Mouse (Mus musculus): ENCODE measurements around the gene Tex12. TPM values are rescaled to one million over a fixed set of nuclear protein-coding genes. Genes with fewer than 3 reads are reported as not detected.
A peak's percentile ranks its signal among the peaks of the same experiment; 100 is the strongest.

The Tex12 gene
- polyA plus RNA-seq, 1 experiment from 2014 or later: not detected

DNA sequence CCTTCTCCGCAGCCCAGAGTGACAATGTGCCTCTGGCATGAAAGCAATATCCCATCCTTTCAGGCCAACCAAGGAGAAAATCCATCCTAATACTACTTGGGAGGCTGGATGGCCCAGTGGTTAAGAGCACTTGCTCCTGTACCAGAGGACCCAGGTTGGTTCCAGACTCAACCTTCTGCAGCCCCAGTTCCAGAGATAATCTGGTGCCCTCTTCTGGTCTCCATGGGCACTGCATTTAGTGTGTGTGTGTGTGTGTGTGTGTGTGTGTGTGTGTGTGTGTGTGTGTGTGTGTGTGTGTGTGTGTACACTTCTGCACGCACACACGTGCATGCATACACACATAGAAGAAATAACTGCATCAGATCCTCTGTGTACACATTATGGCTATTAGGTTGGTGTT lies 32.4 kb upstream of the Tex12 start:
- no peak for ATAC-seq (ENCODE audit: low read depth)
- H3K27me3 ChIP-seq (ENCODE audit: control insufficient read depth, insufficient read depth, low read depth, low read length): no peaks in the 10 kb centered on the region
- no peak overlapping the region for H3K4me3 ChIP-seq (ENCODE audit: low read depth, low read length)
- peaks cover 27% of the 10 kb centered on the region for H3K36me3 ChIP-seq (ENCODE audit: control insufficient read depth, insufficient read depth)
- no peak overlapping the region for H3K9ac ChIP-seq (ENCODE audit: low read depth, low read length)
- WGBS (ENCODE audit: insufficient replicate concordance): 61% methylated on average over 3 of the region's 3 CpGs
- peaks cover 2% of the 10 kb centered on the region for H3K4me1 ChIP-seq (ENCODE audit: control insufficient read depth, low read depth, low read length)
- H3K9me3 ChIP-seq (replicated peaks; ENCODE audit: control insufficient read depth, low read length): no peaks in the 10 kb centered on the region
- H3K27ac ChIP-seq (ENCODE audit: low read length): no peak overlapping the region
- H3K4me2 ChIP-seq (ENCODE audit: low read depth, low read length): no peak overlapping the region

DNA sequence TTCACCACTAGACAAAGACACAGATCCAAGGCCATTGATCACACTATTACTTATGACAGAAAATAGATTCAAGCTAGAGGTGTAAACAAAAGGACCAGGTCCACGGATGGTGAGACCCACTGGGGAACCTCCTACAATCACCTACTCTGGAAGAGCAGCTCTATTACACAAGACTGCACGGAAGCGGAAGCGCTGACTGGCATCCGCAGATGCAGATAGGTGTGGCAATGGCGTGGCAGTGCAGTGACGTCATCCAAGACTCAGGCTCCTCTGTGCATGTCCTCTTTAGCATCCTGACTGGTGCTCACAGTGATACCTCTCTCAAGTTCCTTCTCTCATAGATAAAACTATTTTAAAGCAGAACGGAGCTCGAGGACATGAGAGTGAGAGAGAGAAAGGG lies 31.8 kb upstream of the Tex12 start:
- ATAC-seq (ENCODE audit: low read depth): no peak
- Histone ChIP-seq H3K9me3 (replicated peaks; ENCODE audit: control insufficient read depth, low read length) (no peaks in the 10 kb centered on the region), H3K4me2 (ENCODE audit: low read depth, low read length) (no peak overlapping the region), H3K27ac (ENCODE audit: low read length) (no peak overlapping the region), H3K36me3 (ENCODE audit: control insufficient read depth, insufficient read depth) (peaks cover 21% of the 10 kb centered on the region), H3K27me3 (ENCODE audit: control insufficient read depth, insufficient read depth, low read depth, low read length) (no peaks in the 10 kb centered on the region), H3K4me1 (ENCODE audit: control insufficient read depth, low read depth, low read length) (peaks cover 2% of the 10 kb centered on the region), H3K9ac (ENCODE audit: low read depth, low read length) (no peak overlapping the region), H3K4me3 (ENCODE audit: low read depth, low read length) (no peak overlapping the region)
- 73% methylated on average over 9 of the region's 9 CpGs for WGBS (ENCODE audit: insufficient replicate concordance)

- Histone ChIP-seq H3K9ac (ENCODE audit: low read depth, low read length) (no peak overlapping the region), H3K36me3 (ENCODE audit: control insufficient read depth, insufficient read depth) (peaks cover 3% of the 10 kb centered on the region; the same call in 1 of the 2 replicates), H3K27me3 (ENCODE audit: control insufficient read depth, insufficient read depth, low read depth, low read length) (no peaks in the 10 kb centered on the region), H3K4me2 (ENCODE audit: low read depth, low read length) (no peak overlapping the region), H3K9me3 (replicated peaks; ENCODE audit: control insufficient read depth, low read length) (no peaks in the 10 kb centered on the region), H3K4me1 (ENCODE audit: control insufficient read depth, low read depth, low read length) (peaks cover 2% of the 10 kb centered on the region), H3K27ac (ENCODE audit: low read length) (peak overlapping the region; percentile 8; the same call in 1 of the 2 replicates), H3K4me3 (ENCODE audit: low read depth, low read length) (no peak overlapping the region)
- 48% methylated on average over 10 of the region's 10 CpGs for WGBS (ENCODE audit: insufficient replicate concordance)
- ATAC-seq (ENCODE audit: low read depth): peak; percentile 5; the same call in 1 of the 2 replicates
These were observed 29.9 kb upstream of the Tex12 start for GRCm38 (mm10) chr9:50590856-50591518.

DNA sequence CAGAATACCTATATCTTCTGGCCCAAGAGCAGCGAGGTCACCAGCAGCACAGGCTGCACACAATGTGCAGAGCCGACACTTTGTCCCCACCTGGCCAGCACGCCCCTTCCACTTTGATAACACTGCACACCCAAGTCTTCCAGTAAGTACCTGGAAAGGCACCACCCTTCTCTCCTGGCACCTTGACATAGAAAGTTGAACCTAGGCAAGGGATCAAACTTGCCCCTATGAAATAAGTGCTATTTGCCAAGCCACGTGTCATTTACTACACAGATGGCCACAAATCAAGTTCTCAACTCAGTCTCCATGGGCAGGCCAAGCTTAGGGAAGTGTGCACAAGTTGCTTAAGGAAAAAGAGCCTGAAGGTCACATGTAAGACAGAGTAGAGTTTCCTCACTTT lies 25.8 kb upstream of the Tex12 start:
- no peaks in the 10 kb centered on the region for H3K27me3 ChIP-seq (ENCODE audit: control insufficient read depth, insufficient read depth, low read depth, low read length)
- H3K4me1 ChIP-seq (ENCODE audit: control insufficient read depth, low read depth, low read length): no peaks in the 10 kb centered on the region; the same call in 1 of the 2 replicates
- H3K36me3 ChIP-seq (ENCODE audit: control insufficient read depth, insufficient read depth): no peaks in the 10 kb centered on the region
- 47% methylated on average over 4 of the region's 4 CpGs for WGBS (ENCODE audit: insufficient replicate concordance)
- H3K4me2 ChIP-seq (ENCODE audit: low read depth, low read length): no peak overlapping the region
- H3K4me3 ChIP-seq (ENCODE audit: low read depth, low read length): no peak overlapping the region
- no peak overlapping the region for H3K27ac ChIP-seq (ENCODE audit: low read length)
- no peak for ATAC-seq (ENCODE audit: low read depth)
- no peak overlapping the region for H3K9ac ChIP-seq (ENCODE audit: low read depth, low read length)
- no peaks in the 10 kb centered on the region for H3K9me3 ChIP-seq (replicated peaks; ENCODE audit: control insufficient read depth, low read length)

- Histone ChIP-seq H3K9ac (ENCODE audit: low read depth, low read length) (no peak overlapping the region), H3K4me3 (ENCODE audit: low read depth, low read length) (no peak overlapping the region), H3K4me1 (ENCODE audit: control insufficient read depth, low read depth, low read length) (no peaks in the 10 kb centered on the region; the same call in 1 of the 2 replicates), H3K9me3 (replicated peaks; ENCODE audit: control insufficient read depth, low read length) (no peaks in the 10 kb centered on the region), H3K27me3 (ENCODE audit: control insufficient read depth, insufficient read depth, low read depth, low read length) (no peaks in the 10 kb centered on the region), H3K27ac (ENCODE audit: low read length) (no peak overlapping the region), H3K4me2 (ENCODE audit: low read depth, low read length) (no peak overlapping the region), H3K36me3 (ENCODE audit: control insufficient read depth, insufficient read depth) (no peaks in the 10 kb centered on the region)
- WGBS (ENCODE audit: insufficient replicate concordance): 57% methylated on average over 6 of the region's 6 CpGs
- no peak for ATAC-seq (ENCODE audit: low read depth)
These were observed 24.2 kb upstream of the Tex12 start for GRCm38 (mm10) chr9:50585145-50585818.

DNA sequence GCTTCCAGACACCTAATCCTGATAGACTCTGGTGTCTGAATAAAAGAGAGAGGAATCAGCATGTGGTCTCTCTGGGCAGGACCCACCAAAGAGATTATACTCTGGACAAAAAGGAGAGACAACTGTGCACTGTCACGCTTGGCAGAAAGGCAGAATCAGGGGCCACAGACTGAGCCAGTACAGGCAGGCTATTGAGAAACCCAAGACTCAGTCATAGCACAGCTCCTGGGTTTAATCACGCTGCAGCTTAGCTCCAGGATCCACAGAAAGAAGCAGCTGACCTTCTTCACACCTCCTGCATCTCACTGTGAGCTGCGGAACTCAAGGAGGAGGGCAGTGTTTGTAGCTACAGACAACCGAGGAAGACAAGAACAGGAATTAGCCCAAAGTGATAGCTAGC lies 19.2 kb upstream of the Tex12 start:
- Histone ChIP-seq H3K27ac (ENCODE audit: low read length) (no peak overlapping the region), H3K4me2 (ENCODE audit: low read depth, low read length) (no peak overlapping the region), H3K4me1 (ENCODE audit: control insufficient read depth, low read depth, low read length) (no peaks in the 10 kb centered on the region), H3K36me3 (ENCODE audit: control insufficient read depth, insufficient read depth) (no peaks in the 10 kb centered on the region), H3K27me3 (ENCODE audit: control insufficient read depth, insufficient read depth, low read depth, low read length) (no peaks in the 10 kb centered on the region), H3K9ac (ENCODE audit: low read depth, low read length) (no peak overlapping the region), H3K4me3 (ENCODE audit: low read depth, low read length) (no peak overlapping the region), H3K9me3 (replicated peaks; ENCODE audit: control insufficient read depth, low read length) (no peaks in the 10 kb centered on the region)
- ATAC-seq (ENCODE audit: low read depth): no peak
- WGBS (ENCODE audit: insufficient replicate concordance): 46% methylated on average over 4 of the region's 4 CpGs

DNA sequence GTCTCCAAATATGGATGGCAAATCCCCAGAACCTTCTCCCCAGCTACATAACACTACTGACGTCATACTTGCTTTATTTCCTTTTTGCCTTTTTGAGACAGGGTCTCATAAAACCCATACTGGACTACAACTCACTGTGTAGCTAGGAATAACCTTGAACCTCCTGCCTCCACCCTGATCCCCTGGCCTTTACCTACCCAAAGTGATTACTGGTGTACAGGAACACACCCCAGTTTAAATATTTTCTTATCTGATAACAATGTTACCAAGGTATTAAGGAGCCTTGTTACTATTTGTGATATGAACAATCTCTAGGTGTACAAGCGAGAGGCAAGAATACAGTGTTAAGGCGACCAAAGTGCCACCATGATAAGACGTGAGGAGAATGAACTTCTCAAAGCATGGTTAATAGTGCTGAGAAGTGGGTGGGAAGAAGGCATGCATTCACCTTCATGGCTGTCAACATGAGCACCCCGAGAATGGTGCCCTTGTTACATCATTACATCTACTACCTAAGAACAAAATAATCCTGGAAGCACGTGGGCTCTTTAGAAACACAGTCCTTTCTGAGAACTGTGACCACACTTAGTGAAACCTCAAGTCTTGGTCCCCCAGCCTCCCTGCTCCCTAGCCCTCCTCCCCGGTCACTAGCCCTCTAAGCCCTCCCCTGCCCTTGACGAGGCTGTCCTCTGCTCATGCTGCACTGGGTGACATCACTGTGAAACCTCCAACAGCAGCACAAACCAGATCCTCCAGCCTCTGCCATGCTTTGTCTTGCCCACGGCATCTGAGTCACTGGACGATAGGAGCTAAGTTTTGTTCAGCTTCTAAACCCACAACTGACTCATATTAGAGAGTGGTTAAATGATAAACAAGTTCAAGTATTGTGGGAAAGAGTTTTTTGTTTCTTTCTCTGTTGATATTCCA lies 8.7 kb upstream of the Tex12 start:
- H3K36me3 ChIP-seq (ENCODE audit: control insufficient read depth, insufficient read depth): no peaks in the 10 kb centered on the region
- no peak for ATAC-seq (ENCODE audit: low read depth)
- 62% methylated on average over 10 of the region's 10 CpGs for WGBS (ENCODE audit: insufficient replicate concordance)

DNA sequence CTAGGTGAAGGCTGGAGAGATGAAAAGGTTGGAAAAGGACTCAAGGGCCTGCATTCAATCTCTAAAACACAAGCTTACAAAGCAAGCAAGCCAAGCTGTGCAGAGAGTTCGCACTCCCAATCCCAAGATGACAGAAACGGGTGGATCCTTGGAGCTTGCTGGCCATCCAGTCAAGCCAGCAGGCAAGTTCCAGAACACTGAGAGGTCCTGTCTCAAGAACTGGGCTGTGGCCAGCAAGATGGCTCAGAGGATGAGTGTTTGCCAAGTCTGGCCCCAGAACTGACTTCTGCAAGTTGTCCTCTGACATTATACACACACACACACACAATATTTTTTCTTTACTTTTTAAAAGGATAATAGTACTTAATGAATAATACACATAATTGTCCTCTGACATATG lies 6.8 kb upstream of the Tex12 start:
- Histone ChIP-seq H3K27ac (ENCODE audit: low read length) (no peak overlapping the region; the same call in 1 of the 2 replicates), H3K9ac (ENCODE audit: low read depth, low read length) (no peak overlapping the region), H3K4me2 (ENCODE audit: low read depth, low read length) (no peak overlapping the region), H3K9me3 (replicated peaks; ENCODE audit: control insufficient read depth, low read length) (no peaks in the 10 kb centered on the region), H3K36me3 (ENCODE audit: control insufficient read depth, insufficient read depth) (no peaks in the 10 kb centered on the region), H3K27me3 (ENCODE audit: control insufficient read depth, insufficient read depth, low read depth, low read length) (no peaks in the 10 kb centered on the region), H3K4me1 (ENCODE audit: control insufficient read depth, low read depth, low read length) (no peaks in the 10 kb centered on the region), H3K4me3 (ENCODE audit: low read depth, low read length) (no peak overlapping the region)
- WGBS (ENCODE audit: insufficient replicate concordance): 64% methylated on average over 2 of the region's 2 CpGs
- ATAC-seq (ENCODE audit: low read depth): no peak

More for the DNA sequence above, 8.7 kb upstream of the Tex12 start:
- Histone ChIP-seq H3K4me1 (ENCODE audit: control insufficient read depth, low read depth, low read length) (no peaks in the 10 kb centered on the region), H3K9ac (ENCODE audit: low read depth, low read length) (no peak overlapping the region), H3K27ac (ENCODE audit: low read length) (no peak overlapping the region), H3K27me3 (ENCODE audit: control insufficient read depth, insufficient read depth, low read depth, low read length) (no peaks in the 10 kb centered on the region), H3K4me3 (ENCODE audit: low read depth, low read length) (no peak overlapping the region), H3K4me2 (ENCODE audit: low read depth, low read length) (no peak overlapping the region), H3K9me3 (replicated peaks; ENCODE audit: control insufficient read depth, low read length) (no peaks in the 10 kb centered on the region)

Measured in liver, embryonic 16.5 days (tissue).